33 mouse cellular contexts compared by ENCODE assay signal in the genomic region with DNA sequence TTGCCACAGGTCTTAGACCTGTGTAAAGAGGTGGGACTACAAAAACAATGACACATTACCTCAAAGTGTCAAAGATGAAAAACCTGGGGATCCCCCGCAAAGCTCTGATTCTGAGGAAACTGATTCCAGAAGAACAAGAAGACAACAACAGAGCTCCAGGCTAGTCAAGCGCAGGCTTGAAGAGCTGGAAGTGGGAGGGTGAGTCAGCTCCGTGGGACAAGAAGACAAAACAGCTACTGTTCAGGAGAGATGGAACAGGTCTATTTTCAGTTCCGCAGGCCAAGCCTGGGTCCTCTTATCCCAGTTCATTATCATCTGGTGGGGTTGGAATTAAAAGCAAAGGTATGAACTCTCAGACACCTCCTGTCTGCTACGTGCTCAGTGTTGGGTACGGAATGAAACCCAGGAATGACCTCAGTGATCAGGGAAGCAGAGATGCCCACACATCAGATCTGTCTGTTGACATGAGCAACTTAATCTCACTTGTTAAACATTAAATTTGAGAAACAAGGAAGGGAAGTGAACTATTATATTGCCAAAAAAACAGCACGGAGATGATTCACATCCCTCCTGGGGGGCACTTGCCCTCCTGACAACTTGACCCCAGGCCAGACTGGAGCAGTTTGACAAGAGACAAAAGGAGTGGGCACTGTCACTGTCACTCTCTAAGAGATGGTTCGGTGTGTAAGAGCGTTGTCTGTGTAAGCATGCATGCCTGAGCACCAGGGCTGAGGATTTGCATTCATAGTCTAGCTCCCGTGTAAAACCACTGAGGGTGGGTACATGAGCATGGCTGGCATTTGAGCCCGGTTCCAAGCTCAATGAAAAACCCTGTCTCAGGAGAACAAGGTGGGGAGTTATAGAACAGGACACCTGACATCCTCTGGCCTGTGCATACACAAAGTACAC. TPM values are rescaled to one million over a fixed set of nuclear protein-coding genes. Genes with fewer than 3 reads are reported as not detected.
DNase-seq lines count a peak whose midpoint lies in the region; ATAC-seq and TF ChIP-seq lines count a peak whose summit lies in the region.
"Had no signal": no experiment of that assay in that cellular context is flagged by ENCODE, and none has a peak within 500 bp of the region (broad histone marks: within the 10 kb centered on the region; RNA-seq: fewer than 3 reads in every experiment).

No protein-coding gene starts in this region.

- peaks cover 7% of the 10 kb centered on the region; the same call in 1 of the 2 replicates for H3K4me1 ChIP-seq in heart, embryonic 13.5 days
- H3K4me1 ChIP-seq: embryonic facial prominence, embryonic 15.5 days; forebrain, embryonic 15.5 days; intestine, embryonic 15.5 days; limb, embryonic 13.5 days; liver, embryonic 12.5 days; midbrain, embryonic 10.5 days; neural tube, embryonic 15.5 days had no signal

- H3K4me3 ChIP-seq in heart, embryonic 13.5 days = peak overlapping the region; percentile 44; the same call in 1 of the 2 replicates
- no peak overlapping the region for H3K4me3 ChIP-seq in left cerebral cortex, adult 2 months
- H3K4me3 ChIP-seq: embryonic facial prominence, embryonic 15.5 days; forebrain, embryonic 15.5 days; intestine, embryonic 15.5 days; layer of hippocampus, adult 2 months; limb, embryonic 13.5 days; liver, embryonic 12.5 days; midbrain, embryonic 10.5 days; neural tube, embryonic 15.5 days had no signal

- no peak for TF ChIP-seq CTCF in left cerebral cortex, adult 2 months (IDR thresholded peaks at IDR 0.05)

- 61% methylated on average over 11 of the region's 11 CpGs for WGBS in heart, embryonic 13.5 days

- peaks cover 9% of the 10 kb centered on the region; the same call in 1 of the 2 replicates for H3K36me3 ChIP-seq in heart, embryonic 13.5 days
- H3K36me3 ChIP-seq: embryonic facial prominence, embryonic 15.5 days; forebrain, embryonic 15.5 days; intestine, embryonic 15.5 days; limb, embryonic 13.5 days; liver, embryonic 12.5 days; midbrain, embryonic 10.5 days; neural tube, embryonic 15.5 days had no signal

- H3K27ac ChIP-seq in heart, embryonic 13.5 days (replicated peaks) = no peak overlapping the region
- H3K27ac ChIP-seq in left cerebral cortex, adult 2 months = peak overlapping the region; percentile 47; the same call in 1 of the 2 replicates
- H3K27ac ChIP-seq: embryonic facial prominence, embryonic 15.5 days; forebrain, embryonic 15.5 days; hindbrain, embryonic 14.5 days; intestine, embryonic 15.5 days; layer of hippocampus, adult 2 months; limb, embryonic 13.5 days; liver, embryonic 12.5 days; midbrain, embryonic 10.5 days; neural tube, embryonic 15.5 days had no signal

- DNase-seq in heart, adult 9 months (ENCODE audit: low spot score in 2 of 2) = no peak
- DNase-seq in left cerebral cortex, adult 2 months (ENCODE audit: extremely low spot score in 1 of 2, low spot score in 2 of 2) = no peak
- no peak for DNase-seq in left cerebral cortex, adult 11 months (ENCODE audit: low spot score)
- peak; percentile 43 for DNase-seq in fat pad, adult 2 months (ENCODE audit: extremely low read depth, low read depth, low spot score)
- no peak for DNase-seq in Muller cell, postnatal 12 days (ENCODE audit: inconsistent ontology term)
- DNase-seq: adrenal gland, postnatal 10 days; cerebellum, adult 8-10 months; cerebellum, postnatal 36 days; gastrocnemius, postnatal 14 days; heart, postnatal 36 days; kidney, adult 9 months; kidney, postnatal 14 days; lung, adult 18-20 months; lung, postnatal 10 days; right cerebral cortex, postnatal 14 days; thymus, postnatal 25 days had no signal

- intact Hi-C loops in left cerebral cortex, adult 2 months (cut with DNase I) = no loop called here

- H3K9me3 ChIP-seq in heart, embryonic 13.5 days = no peaks in the 10 kb centered on the region
- H3K9me3 ChIP-seq: embryonic facial prominence, embryonic 15.5 days; forebrain, embryonic 15.5 days; intestine, embryonic 15.5 days; limb, embryonic 13.5 days; liver, embryonic 12.5 days; midbrain, embryonic 10.5 days; neural tube, embryonic 15.5 days had no signal

- H3K4me2 ChIP-seq in heart, embryonic 13.5 days = peak overlapping the region; percentile 60
- H3K4me2 ChIP-seq: embryonic facial prominence, embryonic 15.5 days; forebrain, embryonic 15.5 days; hindbrain, embryonic 14.5 days; intestine, embryonic 15.5 days; limb, embryonic 13.5 days; liver, embryonic 12.5 days; neural tube, embryonic 15.5 days had no signal

- ATAC-seq in heart, embryonic 13.5 days (ENCODE audit: extremely low read depth, insufficient number of reproducible peaks, low FRiP score, low TSS enrichment) = no peak
- no peak for ATAC-seq in inflammation-experienced regulatory T-cells, adult 6 months
- ATAC-seq: forebrain, embryonic 15.5 days; intestine, embryonic 15.5 days; liver, embryonic 12.5 days had no signal

- H3K9ac ChIP-seq in heart, embryonic 13.5 days = no peak overlapping the region; the same call in 1 of the 2 replicates
- H3K9ac ChIP-seq: embryonic facial prominence, embryonic 15.5 days; forebrain, embryonic 15.5 days; hindbrain, embryonic 14.5 days; intestine, embryonic 15.5 days; limb, embryonic 13.5 days; liver, embryonic 12.5 days; neural tube, embryonic 15.5 days had no signal

- no peaks in the 10 kb centered on the region for H3K27me3 ChIP-seq in heart, embryonic 13.5 days (replicated peaks)
- H3K27me3 ChIP-seq: embryonic facial prominence, embryonic 15.5 days; forebrain, embryonic 15.5 days; intestine, embryonic 15.5 days; limb, embryonic 13.5 days; neural tube, embryonic 15.5 days had no signal

RNA-seq across cellular contexts. Expression of a gene that starts 1.4 kb away (rescaled TPM):
- polyA plus RNA-seq in heart, embryonic 13.5 days (2015; fragmentation: Nextera tagmentation; extraction: Ambion mirVana) = 8.7 and 9.0 TPM in 2 replicates
- under 1 TPM; 0.40 to 0.48 TPM for total RNA-seq in left cerebral cortex, adult 2 months (2021)
- polyA plus RNA-seq in inflammation-experienced regulatory T-cells, adult 6 months (2017; shearing (Covaris generic)) = under 1 TPM in 1 of 3 experiments, not detected in 2; 0.17 TPM
- polyA plus RNA-seq: brain, embryonic 14.5 days; hindbrain, embryonic 14.5 days; midbrain, embryonic 10.5 days; neural tube, embryonic 15.5 days had no signal

RNA-seq across cellular contexts. Expression of a gene that starts 5.7 kb away (rescaled TPM):
- 54.0 and 55.4 TPM in 2 replicates for polyA plus RNA-seq in heart, embryonic 13.5 days (2015; fragmentation: Nextera tagmentation; extraction: Ambion mirVana)
- 10 to 100 TPM; 95.6 to 96.2 TPM for total RNA-seq in left cerebral cortex, adult 2 months (2021)
- polyA plus RNA-seq in inflammation-experienced regulatory T-cells, adult 6 months (2017; shearing (Covaris generic)) = 10 to 100 TPM; 29.7 to 43.3 (median 34.1) TPM

RNA-seq across cellular contexts. Expression of a gene that starts 21.6 kb away (rescaled TPM):
- polyA plus RNA-seq in heart, embryonic 13.5 days (2015; fragmentation: Nextera tagmentation; extraction: Ambion mirVana) = 0.62 and 0.78 TPM in 2 replicates
- 100 to 1,000 TPM; 140 to 148 TPM for total RNA-seq in left cerebral cortex, adult 2 months (2021)
- polyA plus RNA-seq in inflammation-experienced regulatory T-cells, adult 6 months (2017; shearing (Covaris generic)) = under 1 TPM; 0.26 to 0.55 (median 0.52) TPM
- total RNA-seq: MEL had no signal

RNA-seq across cellular contexts. Expression of a gene that starts 34.3 kb away (rescaled TPM):
- polyA plus RNA-seq in heart, embryonic 13.5 days (2015; fragmentation: Nextera tagmentation; extraction: Ambion mirVana) = not detected in 2 replicates
- total RNA-seq in left cerebral cortex, adult 2 months (2021) = not detected
- not detected for polyA plus RNA-seq in inflammation-experienced regulatory T-cells, adult 6 months (2017; shearing (Covaris generic))
- total RNA-seq: adrenal gland, postnatal 10 days; gastrocnemius, postnatal 14 days; heart, postnatal 36 days; layer of hippocampus, adult 2 months; layer of hippocampus, postnatal 25 days; left cerebral cortex, postnatal 25 days; MEL had no signal
- polyA plus RNA-seq: brain, embryonic 14.5 days; C2C12; embryonic facial prominence, embryonic 15.5 days; forebrain, embryonic 15.5 days; hindbrain, embryonic 14.5 days; intestine, embryonic 15.5 days; limb, embryonic 13.5 days; liver, embryonic 12.5 days; midbrain, embryonic 10.5 days; neural tube, embryonic 15.5 days; spleen, adult 2 months had no signal

RNA-seq across cellular contexts. Expression of a gene that starts 43.7 kb away (rescaled TPM):
- polyA plus RNA-seq in heart, embryonic 13.5 days (2015; fragmentation: Nextera tagmentation; extraction: Ambion mirVana) = not detected in 2 replicates
- not detected for total RNA-seq in left cerebral cortex, adult 2 months (2021)
- polyA plus RNA-seq in inflammation-experienced regulatory T-cells, adult 6 months (2017; shearing (Covaris generic)) = not detected
- total RNA-seq: adrenal gland, postnatal 10 days; gastrocnemius, postnatal 14 days; heart, postnatal 36 days; layer of hippocampus, adult 2 months; layer of hippocampus, postnatal 25 days; left cerebral cortex, postnatal 25 days; MEL had no signal
- polyA plus RNA-seq: brain, embryonic 14.5 days; C2C12; forebrain, embryonic 15.5 days; hindbrain, embryonic 14.5 days; intestine, embryonic 15.5 days; limb, embryonic 13.5 days; liver, embryonic 12.5 days; midbrain, embryonic 10.5 days; neural tube, embryonic 15.5 days; spleen, adult 2 months had no signal
